Mouse (Mus musculus) liver, embryonic 14.5 days (tissue): ENCODE measurements around the gene Naglu. TPM values are rescaled to one million over a fixed set of nuclear protein-coding genes. Genes with fewer than 3 reads are reported as not detected.

Experiments
- ATAC-seq: fragments of 200-750 bp; cut with Nextera tagmentation; 2 replicates; pipeline ENCODE4 v1.8.0; 2017; ENCODE audit warnings: moderate number of reproducible peaks, mild to moderate bottlenecking, moderate library complexity; ENCODE audit not compliant: insufficient read depth
- DNase-seq, 3 experiments: peaks; one replicate each; pipeline ENCODE4 v3.0.0-alpha.2; 2012 to 2013; ENCODE audit warnings: low read depth in 3 of 3, low spot score in 3 of 3
- H3K27ac ChIP-seq: fragments of 300-500 bp; sonication (generic); 2 replicates; pipeline ENCODE4 v1.5.1; 2014; ENCODE audit warnings: moderate library complexity, mild to moderate bottlenecking, control low read depth, inconsistent platforms
- H3K27me3 ChIP-seq: fragments of 300-500 bp; sonication (generic); 2 replicates; pipeline ENCODE4 v1.6.1; 2014; ENCODE audit warnings: mild to moderate bottlenecking, low read length, moderate library complexity; ENCODE audit not compliant: control insufficient read depth, insufficient read depth
- H3K36me3 ChIP-seq: fragments of 300-500 bp; sonication (generic); replicated peaks from 2 replicates; pipeline ENCODE4 v1.6.1; 2014; ENCODE audit warnings: low read depth; ENCODE audit not compliant: control insufficient read depth, insufficient read depth
- H3K4me1 ChIP-seq, 2 experiments: fragments of 200-500 bp in 1 of 2; fragments of 300-500 bp in 1 of 2; sonication (generic) in 1 of 2; replicated peaks; 2 replicates each; pipeline ENCODE4 v1.6.1; 2012 to 2014; ENCODE audit warnings: antibody characterized with exemption in 1 of 2, inconsistent platforms in 1 of 2, low read length in 1 of 2; ENCODE audit not compliant: control insufficient read depth in 2 of 2, insufficient read depth in 2 of 2
- H3K4me2 ChIP-seq: fragments of 300-500 bp; sonication (generic); 2 replicates; pipeline ENCODE4 v1.6.1; 2014; ENCODE audit warnings: low read depth, mild to moderate bottlenecking, control low read depth, moderate library complexity
- H3K4me3 ChIP-seq, 2 experiments: fragments of 200-500 bp in 1 of 2; fragments of 300-500 bp in 1 of 2; sonication (generic) in 1 of 2; 2 replicates each; pipeline ENCODE4 v1.5.1; 2012 to 2014; ENCODE audit warnings: low read depth in 2 of 2, low read length in 2 of 2, mild to moderate bottlenecking in 2 of 2, control low read depth in 1 of 2, inconsistent platforms in 1 of 2, moderate library complexity in 1 of 2; ENCODE audit not compliant: insufficient read depth in 1 of 2
- H3K9ac ChIP-seq: fragments of 300-500 bp; sonication (generic); replicated peaks from 2 replicates; pipeline ENCODE4 v1.6.1; 2014; ENCODE audit warnings: mild to moderate bottlenecking, control low read depth, moderate library complexity
- H3K9me3 ChIP-seq: fragments of 300-500 bp; sonication (generic); 2 replicates; pipeline ENCODE4 v1.6.1; 2016; ENCODE audit warnings: low read length, mixed read lengths; ENCODE audit not compliant: control insufficient read depth
- CTCF ChIP-seq: IDR thresholded peaks from 2 replicates; pipeline ENCODE4 v1.5.1; 2016; ENCODE audit warnings: antibody characterized with exemption, low read depth, control low read depth
- EP300 ChIP-seq: IDR thresholded peaks from 2 replicates; pipeline ENCODE4 v1.6.1; 2016; ENCODE audit warnings: antibody characterized with exemption, low read depth
- WGBS: fragments of 180-500 bp; shearing (Covaris S2); extraction: QIAGEN DNeasy Blood & Tissue Kit; methylation state at CpG from one replicate; pipeline ENCODE4 v1.1.7; 2014; ENCODE audit not compliant: insufficient replicate concordance; 5-methylcytosine and 5-hydroxymethylcytosine counted together
- polyA plus RNA-seq, 2 experiments: library from polyadenylated mRNA; depleted of rRNA in 1 of 2; stranded (reverse) in 1 of 2; unstranded in 1 of 2; fragments of >200 nt; fragmentation: Nextera tagmentation in 1 of 2; extraction: Ambion mirVana in 1 of 2; gene quantifications; 2 replicates each; pipeline versions ENCODE4 v1.2.1 to v1.2.3; 2012 to 2014

The Naglu gene
- polyA plus RNA-seq, 2 experiments, result 3.4 to 4.3 TPM

GRCm38 (mm10) chr11:101060126-101060525 is 9.7 kb upstream of the Naglu start:
- Histone ChIP-seq H3K4me1 (peaks cover 23 to 36% of the 10 kb centered on the region in 2 experiments), H3K4me2 (no peak overlapping the region), H3K27me3 (no peaks in the 10 kb centered on the region), H3K9ac (no peak overlapping the region), H3K36me3 (peaks cover 50% of the 10 kb centered on the region), H3K27ac (no peak overlapping the region), H3K4me3 (no peak overlapping the region), H3K9me3 (no peaks in the 10 kb centered on the region)
- ATAC-seq, result no peak
- DNase-seq, result no peak
- TF ChIP-seq CTCF (no peak), EP300 (no peak)
- WGBS, result 78% methylated on average over 8 of the region's 8 CpGs

GRCm38 (mm10) chr11:101061049-101061448 is 8.8 kb upstream of the Naglu start:
- no peak for DNase-seq
- Histone ChIP-seq H3K27ac (no peak overlapping the region), H3K9me3 (no peaks in the 10 kb centered on the region), H3K4me2 (no peak overlapping the region), H3K36me3 (peaks cover 43% of the 10 kb centered on the region), H3K27me3 (no peaks in the 10 kb centered on the region), H3K9ac (no peak overlapping the region), H3K4me3 (no peak overlapping the region), H3K4me1 (peaks cover 27 to 40% of the 10 kb centered on the region in 2 experiments)
- ATAC-seq, result no peak
- WGBS, result 87% methylated on average over 5 of the region's 5 CpGs
- TF ChIP-seq EP300 (no peak), CTCF (no peak)

GRCm38 (mm10) chr11:101062165-101062884 is 7.5 kb upstream of the Naglu start:
- Histone ChIP-seq H3K27me3 (no peaks in the 10 kb centered on the region), H3K9ac (no peak overlapping the region; the same call in 1 of the 2 replicates), H3K36me3 (peaks cover 31% of the 10 kb centered on the region), H3K9me3 (no peaks in the 10 kb centered on the region), H3K4me1 (peaks cover 32 to 49% of the 10 kb centered on the region in 2 experiments), H3K27ac (peak overlapping the region; percentile 97), H3K4me2 (peak overlapping the region; percentile 65; the same call in 1 of the 2 replicates), H3K4me3 (no peak overlapping the region)
- DNase-seq (no peak), ATAC-seq (no peak)
- whole genome bisulfite sequencing, result 73% methylated on average over 12 of the region's 12 CpGs
- no peak for TF ChIP-seq EP300
- TF ChIP-seq CTCF, result peak; percentile 58

GRCm38 (mm10) chr11:101062971-101063675 is 6.7 kb upstream of the Naglu start:
- peak overlapping the region; percentile 65 for H3K4me2 ChIP-seq
- no peaks in the 10 kb centered on the region for H3K9me3 ChIP-seq
- H3K9ac ChIP-seq, result peak overlapping the region; percentile 67
- peak overlapping the region; percentile 97 for H3K27ac ChIP-seq
- WGBS, result 52% methylated on average over 14 of the region's 14 CpGs
- peak overlapping the region in 1 of 2 experiments; percentile 13; a peak in 1 of 4 replicates for H3K4me3 ChIP-seq
- ATAC-seq, result peak; percentile 9
- H3K4me1 ChIP-seq, result peaks cover 32 to 49% of the 10 kb centered on the region in 2 experiments
- H3K27me3 ChIP-seq, result no peaks in the 10 kb centered on the region; the same call in 1 of the 2 replicates
- TF ChIP-seq CTCF, result no peak
- DNase-seq, result no peak
- H3K36me3 ChIP-seq, result peaks cover 28% of the 10 kb centered on the region

- ATAC-seq, result peak; percentile 95
- Histone ChIP-seq H3K4me1 (peaks cover 32 to 45% of the 10 kb centered on the region in 2 experiments), H3K27me3 (peaks cover under 1% of the 10 kb centered on the region), H3K36me3 (peaks cover 28% of the 10 kb centered on the region), H3K27ac (peak overlapping the region; percentile 97), H3K4me2 (peak overlapping the region; percentile 65), H3K9ac (peak overlapping the region; percentile 67), H3K4me3 (peak overlapping the region in 1 of 2 experiments; percentile 13; a peak in 1 of 4 replicates), H3K9me3 (no peaks in the 10 kb centered on the region)
- peak; percentile 88 to 92 (median 90) for DNase-seq
- WGBS, result 1% methylated on average over 12 of the region's 12 CpGs
- TF ChIP-seq EP300, result peak; percentile 88
- no peak for TF ChIP-seq CTCF
Observed at GRCm38 (mm10) chr11:101063676-101064327, 6.0 kb upstream of the Naglu start.
